Mouse (Mus musculus) E14TG2a.4 (cell line): ENCODE data around the gene Pros1.

Source experiments
- CTCF ChIP-seq: conservative IDR thresholded peaks from 2 replicates; pipeline ENCODE4 v1.5.1; 2014; ENCODE audit warnings: low read length
- NANOG ChIP-seq: IDR thresholded peaks from 2 replicates; pipeline ENCODE4 v1.6.1; 2014; ENCODE audit warnings: borderline replicate concordance, low read length, mixed read lengths
- POU5F1 ChIP-seq: IDR thresholded peaks from 2 replicates; pipeline ENCODE4 v1.6.1; 2014; ENCODE audit warnings: low read length, borderline replicate concordance

GRCm38 (mm10) chr16:62852464-62853252 is 1.4 kb upstream of the Pros1 start:
- TF ChIP-seq CTCF (peak; percentile 25), POU5F1 (no peak), NANOG (no peak)
